Mouse (Mus musculus) 416B (cell line): ENCODE measurements around the gene Fry.
A peak's percentile ranks its signal among the peaks of the same experiment; 100 is the strongest.

Source experiments
- DNase-seq: peaks from one replicate; pipeline ENCODE4 v3.0.0; 2011; ENCODE audit warnings: low read depth

Gene Fry

DNA sequence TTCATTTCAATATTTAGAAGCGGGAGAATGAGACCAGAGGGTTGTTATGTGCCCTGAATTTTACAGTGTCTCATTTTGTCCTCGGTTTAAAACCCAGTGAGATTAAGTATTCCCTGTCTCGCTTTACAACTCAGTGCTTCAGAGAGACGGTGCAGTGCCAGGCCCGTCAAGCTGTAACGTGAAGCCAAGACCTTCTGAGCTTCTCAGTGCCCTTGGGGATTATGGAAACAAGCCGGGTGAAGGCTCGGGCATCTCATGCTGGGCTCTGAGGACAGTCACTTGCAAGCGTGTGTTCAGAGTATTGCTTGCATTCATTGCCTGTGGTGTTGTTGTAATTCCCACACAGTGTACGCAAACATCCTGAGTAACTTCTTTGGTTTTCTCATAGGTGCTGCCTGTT, 218.0 kb downstream of the Fry start:
- no peak for DNase-seq

DNA sequence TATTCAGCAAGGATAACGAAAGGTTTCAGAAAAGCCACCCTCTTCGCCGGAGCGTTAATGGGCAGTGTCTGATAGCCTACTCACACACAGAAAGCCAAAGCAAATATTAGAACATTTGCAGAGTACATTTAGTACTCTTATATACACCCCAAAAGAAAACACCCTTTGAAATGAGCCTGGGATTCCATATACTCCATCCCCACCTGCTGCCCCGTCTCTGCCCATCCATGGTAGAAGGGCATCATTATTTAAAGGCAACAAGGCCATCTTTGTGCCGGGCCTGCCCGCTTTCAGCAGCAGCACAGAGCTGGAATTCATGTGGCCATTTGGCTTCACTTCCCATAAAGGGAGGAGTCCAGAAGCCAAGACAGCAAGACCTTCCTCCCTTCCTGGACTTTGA, 219.3 kb downstream of the Fry start:
- no peak for DNase-seq

DNA sequence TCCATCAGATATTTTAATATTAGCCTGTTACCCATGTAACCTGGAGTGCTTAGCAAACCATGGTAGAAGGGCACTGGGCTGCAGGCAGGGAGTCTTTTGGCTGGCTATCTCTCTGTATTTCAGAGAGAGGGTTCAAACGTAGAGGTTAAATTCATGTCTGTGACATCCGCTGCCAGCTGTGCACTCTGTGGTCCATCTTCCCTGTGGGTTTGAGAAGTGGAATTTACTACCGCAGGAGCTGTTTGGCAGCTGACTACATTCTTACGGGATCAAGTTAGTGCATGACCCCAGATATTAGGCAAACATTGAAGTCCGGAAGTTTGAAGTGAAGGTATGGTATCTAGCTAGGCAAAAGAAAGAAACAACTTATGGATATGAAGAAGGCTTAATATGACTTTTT, 222.5 kb downstream of the Fry start:
- DNase-seq, result no peak

GRCm38 (mm10) chr5:150342139-150342538, 223.7 kb downstream of the Fry start:
- DNase-seq, result no peak

GRCm38 (mm10) chr5:150345946-150346345, 227.5 kb downstream of the Fry start:
- no peak for DNase-seq

DNA sequence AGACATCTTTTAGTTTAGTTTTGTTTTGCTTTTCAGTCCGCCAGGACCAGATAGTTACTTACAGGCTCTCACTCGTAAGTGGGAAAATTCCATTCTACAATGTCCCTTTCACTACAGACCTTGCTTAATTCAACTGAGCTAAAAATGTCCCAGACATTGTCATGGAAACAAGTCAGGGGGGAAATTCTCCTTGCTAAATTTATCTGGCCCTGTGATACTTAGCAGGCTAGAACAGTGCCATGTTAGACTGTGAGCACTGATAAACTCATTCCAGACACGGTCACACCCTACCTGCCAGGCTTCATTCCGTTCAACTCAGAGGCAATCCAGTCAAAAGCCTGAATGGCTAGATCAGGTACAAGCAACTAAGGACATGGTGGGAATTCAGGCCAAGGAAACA, 227.9 kb downstream of the Fry start:
- DNase-seq, result no peak

GRCm38 (mm10) chr5:150347845-150348244, 229.4 kb downstream of the Fry start:
- no peak for DNase-seq

DNA sequence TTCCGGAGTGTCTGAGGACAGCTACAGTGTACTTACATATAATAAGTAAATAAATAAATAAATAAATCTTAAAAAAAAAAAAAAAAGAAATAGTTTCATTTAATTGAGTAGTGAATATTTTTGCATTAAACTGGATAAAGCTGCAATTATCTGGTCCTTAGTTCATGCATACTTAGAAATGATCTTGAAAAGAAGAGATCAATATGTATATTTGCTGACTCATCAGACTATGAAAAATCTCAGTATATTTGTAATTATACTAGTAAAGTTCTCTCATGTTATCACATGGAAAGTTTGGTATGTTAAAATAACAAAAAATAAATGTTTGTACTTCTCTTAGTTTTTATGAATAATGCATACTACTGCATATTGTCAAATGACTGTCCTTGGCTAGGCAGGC, 229.9 kb downstream of the Fry start:
- DNase-seq, result no peak

- no peak for DNase-seq
Observed at GRCm38 (mm10) chr5:150351191-150351590, 232.7 kb downstream of the Fry start.

DNA sequence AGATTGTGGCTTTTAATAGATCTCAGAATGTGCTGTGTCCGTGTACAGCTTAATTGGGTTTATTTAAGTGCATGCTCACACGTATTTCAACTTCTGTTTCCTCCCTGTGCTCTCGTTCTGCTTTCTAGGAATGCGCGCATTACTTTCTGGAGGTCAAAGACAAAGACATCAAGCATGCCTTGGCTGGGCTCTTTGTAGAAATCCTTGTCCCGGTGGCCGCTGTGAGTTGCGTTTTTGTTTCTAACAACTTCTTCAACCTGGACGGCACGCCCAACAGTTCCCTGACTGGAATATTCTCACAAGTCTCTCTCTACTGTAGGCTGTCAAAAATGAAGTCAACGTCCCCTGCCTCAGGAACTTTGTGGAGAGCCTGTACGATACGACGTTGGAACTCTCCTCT, 240.2 kb downstream of the Fry start:
- DNase-seq, result no peak

DNA sequence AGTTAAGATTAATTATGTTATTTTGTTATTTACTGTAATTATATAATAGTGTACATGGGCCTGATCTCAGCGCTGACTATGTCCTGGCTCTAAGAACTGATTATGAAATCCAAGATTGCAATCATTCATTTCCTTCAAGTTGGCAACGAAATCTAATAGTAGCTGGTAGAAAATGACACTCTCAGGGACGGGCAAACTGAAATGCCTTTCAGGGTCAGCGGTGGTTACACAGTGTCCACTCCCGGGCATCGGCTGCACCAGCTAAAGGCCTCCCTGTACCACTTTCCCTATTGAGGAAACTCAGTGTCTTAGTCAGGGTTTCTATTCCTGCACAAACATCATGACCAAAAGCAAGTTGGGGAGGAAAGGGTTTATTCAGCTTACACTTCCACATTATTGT, 243.8 kb downstream of the Fry start:
- peak; percentile 24 for DNase-seq

GRCm38 (mm10) chr5:150364621-150365020, 246.2 kb downstream of the Fry start:
- no peak for DNase-seq

DNA sequence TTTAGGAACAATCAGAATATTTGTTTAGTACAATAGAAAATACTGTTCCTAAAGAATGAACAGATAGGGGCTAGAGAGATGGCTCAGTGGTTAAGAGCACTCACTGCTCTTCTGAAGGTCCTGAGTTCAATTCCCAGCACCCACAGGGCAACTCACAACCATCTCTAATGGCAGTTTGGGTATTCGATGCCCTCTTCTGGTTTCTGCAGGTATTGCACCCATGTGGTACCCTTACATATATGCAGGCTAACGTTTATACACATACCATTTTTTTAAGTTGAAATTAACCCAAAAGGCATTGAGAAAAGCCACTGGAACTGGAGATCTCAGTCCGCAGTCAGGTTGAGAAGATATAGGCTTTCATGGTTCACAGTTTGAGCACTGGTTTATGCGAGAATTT, 248.6 kb downstream of the Fry start:
- DNase-seq, result no peak

GRCm38 (mm10) chr5:150370291-150370690, 251.8 kb downstream of the Fry start:
- DNase-seq, result no peak

- no peak for DNase-seq
Observed at GRCm38 (mm10) chr5:150370895-150371294, 252.4 kb downstream of the Fry start.

- no peak for DNase-seq
Observed at GRCm38 (mm10) chr5:150372956-150373355, 254.5 kb downstream of the Fry start.

GRCm38 (mm10) chr5:150374778-150375559, 256.5 kb downstream of the Fry start:
- no peak for DNase-seq

DNA sequence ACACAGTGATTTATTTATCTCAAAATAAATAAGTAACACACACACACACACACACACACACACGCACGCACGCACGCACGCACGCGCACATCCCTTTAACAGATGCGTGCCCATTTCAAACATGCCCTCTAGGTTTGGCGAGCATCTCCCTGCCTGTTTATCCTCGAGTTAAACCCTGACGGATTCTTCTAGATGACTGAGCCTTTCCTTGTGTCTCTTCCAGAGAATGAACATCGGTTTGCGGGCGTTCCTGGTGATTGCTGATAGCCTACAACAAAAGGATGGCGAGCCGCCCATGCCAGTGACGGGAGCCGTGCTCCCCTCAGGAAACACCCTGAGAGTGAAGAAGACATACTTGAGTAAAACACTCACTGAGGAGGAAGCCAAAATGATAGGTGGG, 260.1 kb downstream of the Fry start:
- no peak for DNase-seq

- peak; percentile 30 for DNase-seq
Observed at GRCm38 (mm10) chr5:150380767-150381166, 262.3 kb downstream of the Fry start.

DNA sequence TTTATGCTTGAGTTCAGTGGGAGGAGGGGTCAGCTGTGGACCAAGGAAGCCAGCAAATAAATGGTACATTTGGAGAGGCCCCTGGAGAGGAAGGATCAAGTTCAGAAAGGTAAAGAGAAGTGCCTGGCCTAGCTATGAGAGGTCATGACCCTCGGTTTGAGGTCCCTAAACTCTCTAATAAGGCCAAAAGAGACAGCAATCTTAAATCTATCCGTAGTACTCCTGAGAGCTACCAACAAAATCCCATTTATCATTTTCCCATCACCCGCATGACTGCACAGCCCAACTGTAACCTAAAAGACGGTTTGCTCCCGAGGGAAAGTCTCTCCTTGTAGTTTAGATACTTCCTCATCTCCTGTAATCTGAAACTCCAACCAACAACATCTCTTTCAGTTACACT, 264.0 kb downstream of the Fry start:
- DNase-seq, result no peak

DNA sequence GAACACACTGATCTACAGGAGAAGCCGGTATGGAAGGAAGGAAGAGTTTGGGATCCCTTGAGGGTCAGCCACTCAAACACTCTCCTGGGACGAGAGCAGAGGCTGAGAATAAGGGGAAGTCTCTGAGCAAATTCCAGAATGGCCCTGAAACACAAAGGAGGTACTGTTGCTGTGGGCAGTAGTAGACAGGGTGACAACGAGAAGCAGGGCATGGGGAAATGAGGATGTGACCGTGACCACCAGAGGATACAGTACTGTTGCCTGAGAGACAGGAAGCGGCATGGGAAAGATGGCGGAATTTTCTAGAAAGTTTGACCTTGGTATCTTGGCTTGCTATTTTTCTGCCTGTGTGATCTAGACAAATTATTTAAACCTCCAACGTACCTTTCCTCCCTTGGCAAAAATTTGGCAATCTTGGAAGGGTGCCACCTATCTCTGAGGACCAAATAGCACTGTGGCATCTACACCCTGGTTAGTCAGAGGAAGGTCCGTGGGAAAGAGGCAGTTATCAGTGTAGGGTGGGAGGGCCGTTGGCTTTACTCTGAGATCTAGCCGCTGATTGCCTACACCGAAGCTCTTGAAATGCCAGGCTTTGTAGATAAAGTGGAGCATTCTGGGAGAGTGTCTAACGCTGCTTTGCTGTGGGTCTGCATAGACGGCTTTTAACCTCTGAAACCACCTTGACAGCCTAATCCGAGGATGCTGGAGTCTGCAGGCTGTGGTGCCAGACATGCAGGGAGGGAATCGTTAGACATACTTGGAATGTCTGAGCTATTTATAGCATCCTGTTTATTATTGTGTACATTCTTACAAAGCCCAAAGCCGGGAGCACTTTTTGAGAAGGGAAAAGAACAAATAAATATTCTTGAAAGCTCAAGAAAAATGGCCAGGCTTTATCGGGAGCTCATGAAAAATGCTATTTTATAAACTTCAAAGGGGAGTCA, 266.1 kb downstream of the Fry start:
- DNase-seq, result peak; percentile 51

DNA sequence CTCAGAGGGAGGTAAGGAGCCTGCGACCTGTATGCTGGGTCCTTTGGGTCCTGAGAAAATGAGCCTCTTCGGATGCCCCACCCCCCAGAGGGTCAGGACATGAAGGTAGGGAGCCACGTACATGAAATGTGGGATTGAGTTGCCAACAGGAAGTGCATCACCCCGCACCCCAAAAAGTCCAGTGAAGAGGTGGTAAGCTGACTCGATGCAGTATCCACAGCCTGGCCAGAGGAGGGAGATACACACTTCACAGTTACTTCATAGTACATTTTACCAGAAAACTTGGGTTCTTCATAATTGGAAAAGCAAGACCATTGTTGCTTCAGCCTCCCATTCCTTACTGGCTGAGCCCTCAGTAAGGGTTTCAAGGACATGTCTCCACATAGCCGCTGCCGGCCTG, 266.8 kb downstream of the Fry start:
- DNase-seq, result no peak

- DNase-seq, result no peak
Observed at GRCm38 (mm10) chr5:150388623-150389022, 270.2 kb downstream of the Fry start.
